Mouse (Mus musculus): Measurements from ENCODE around the gene Zmiz1. TPM values are rescaled to one million over a fixed set of nuclear protein-coding genes. Genes with fewer than 3 reads are reported as not detected.

Gene Zmiz1
- polyA plus RNA-seq, 1 experiment from 2014 or later: 91.0 TPM

DNA sequence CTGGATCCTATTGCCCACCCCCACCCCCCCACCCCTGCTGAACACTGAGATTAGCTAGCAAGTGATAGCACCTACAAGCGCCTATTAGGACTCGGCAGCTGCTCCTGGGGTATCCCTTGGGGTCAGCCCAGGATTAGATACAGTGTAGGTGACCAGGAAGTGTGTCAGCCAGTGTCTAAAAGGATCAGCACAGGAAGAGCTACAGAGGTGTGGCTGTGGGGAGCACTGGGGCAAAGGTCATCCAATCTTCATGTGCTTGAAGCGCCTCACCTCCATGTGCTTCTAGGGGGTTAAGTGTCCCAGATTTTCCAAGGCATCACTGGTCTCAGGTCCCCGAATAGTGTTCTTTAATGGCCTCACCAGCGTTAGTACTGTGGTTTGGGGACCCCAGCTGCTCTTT lies 33.0 kb downstream of the Zmiz1 start:
- H3K27ac ChIP-seq (replicated peaks; ENCODE audit: low read depth, low read length): no peak overlapping the region; the same call in 1 of the 2 replicates
- H3K4me1 ChIP-seq (ENCODE audit: control insufficient read depth, insufficient read depth, low read length): peaks cover 86% of the 10 kb centered on the region
- no peak overlapping the region for H3K4me3 ChIP-seq (replicated peaks; ENCODE audit: low read depth, low read length)
- no peak overlapping the region for H3K9ac ChIP-seq (replicated peaks; ENCODE audit: low read length)
- DNase-seq (no peak), ATAC-seq (ENCODE audit: low FRiP score, low TSS enrichment) (no peak)
- H3K27me3 ChIP-seq (ENCODE audit: control insufficient read depth, insufficient read depth, low read length): no peaks in the 10 kb centered on the region
- H3K4me2 ChIP-seq (ENCODE audit: low read length): no peak overlapping the region
- no peaks in the 10 kb centered on the region for H3K9me3 ChIP-seq (ENCODE audit: control insufficient read depth, low read length)
- no peaks in the 10 kb centered on the region for H3K36me3 ChIP-seq (ENCODE audit: control insufficient read depth, insufficient read depth, low read length)
- WGBS: 74% methylated on average over 5 of the region's 5 CpGs

DNA sequence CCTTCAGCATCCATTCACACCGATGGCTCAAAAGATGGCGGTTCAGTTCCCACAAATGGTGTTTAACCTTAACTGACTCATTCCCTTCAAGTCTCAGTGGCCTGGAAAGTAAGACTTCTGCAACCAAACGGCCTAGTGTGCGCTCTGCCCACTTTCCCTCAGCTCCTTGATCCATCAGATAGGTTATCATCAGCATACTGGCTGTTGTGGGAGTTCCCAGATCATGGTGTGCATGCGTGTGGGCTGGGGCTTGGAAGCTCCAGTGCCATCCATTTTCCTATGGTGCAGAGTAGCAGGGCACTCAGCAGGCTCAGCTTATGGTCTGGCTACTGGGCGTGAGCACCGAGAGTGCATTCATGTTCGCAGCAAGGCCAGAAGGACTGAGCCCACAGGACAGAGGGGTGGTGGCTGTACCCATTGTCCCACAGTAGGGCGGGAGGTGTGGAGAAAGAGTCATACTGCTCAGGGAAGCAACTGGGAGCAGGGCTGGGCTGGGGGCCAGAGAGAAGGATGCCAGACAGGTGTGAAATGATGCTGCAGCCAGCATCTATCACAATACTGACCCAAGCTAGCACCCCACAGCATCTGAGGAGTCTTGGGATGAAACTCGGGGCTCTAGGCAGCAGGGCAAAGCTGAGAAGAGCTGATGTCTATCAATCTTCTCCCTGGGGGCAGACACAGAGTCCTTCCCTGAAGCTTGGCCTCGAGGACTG lies 33.7 kb downstream of the Zmiz1 start:
- H3K4me2 ChIP-seq (ENCODE audit: low read length): peak overlapping the region; percentile 27
- no peaks in the 10 kb centered on the region for H3K36me3 ChIP-seq (ENCODE audit: control insufficient read depth, insufficient read depth, low read length)
- H3K27ac ChIP-seq (replicated peaks; ENCODE audit: low read depth, low read length): peak overlapping the region; percentile 80
- H3K9me3 ChIP-seq (ENCODE audit: control insufficient read depth, low read length): no peaks in the 10 kb centered on the region
- WGBS: 73% methylated on average over 11 of the region's 11 CpGs
- ATAC-seq (ENCODE audit: low FRiP score, low TSS enrichment) (no peak), DNase-seq (no peak)
- H3K4me3 ChIP-seq (replicated peaks; ENCODE audit: low read depth, low read length): no peak overlapping the region
- peaks cover 87% of the 10 kb centered on the region for H3K4me1 ChIP-seq (ENCODE audit: control insufficient read depth, insufficient read depth, low read length)
- no peaks in the 10 kb centered on the region for H3K27me3 ChIP-seq (ENCODE audit: control insufficient read depth, insufficient read depth, low read length)
- peak overlapping the region; percentile 39; the same call in 1 of the 2 replicates for H3K9ac ChIP-seq (replicated peaks; ENCODE audit: low read length)

- Histone ChIP-seq H3K9ac (replicated peaks; ENCODE audit: low read length) (peak overlapping the region; percentile 39; the same call in 1 of the 2 replicates), H3K4me1 (ENCODE audit: control insufficient read depth, insufficient read depth, low read length) (peaks cover 89% of the 10 kb centered on the region), H3K27me3 (ENCODE audit: control insufficient read depth, insufficient read depth, low read length) (no peaks in the 10 kb centered on the region), H3K9me3 (ENCODE audit: control insufficient read depth, low read length) (no peaks in the 10 kb centered on the region), H3K27ac (replicated peaks; ENCODE audit: low read depth, low read length) (peak overlapping the region; percentile 80), H3K4me2 (ENCODE audit: low read length) (peak overlapping the region; percentile 27), H3K36me3 (ENCODE audit: control insufficient read depth, insufficient read depth, low read length) (no peaks in the 10 kb centered on the region), H3K4me3 (replicated peaks; ENCODE audit: low read depth, low read length) (no peak overlapping the region)
- 41% methylated on average over 22 of the region's 22 CpGs for WGBS
- ATAC-seq (ENCODE audit: low FRiP score, low TSS enrichment) (peak; percentile 38; the same call in 1 of the 2 replicates), DNase-seq (peak; percentile 63)
Measured at GRCm38 (mm10) chr14:25493301-25494241, 34.6 kb downstream of the Zmiz1 start.

- 68% methylated on average over 3 of the region's 3 CpGs for WGBS
- no peak for DNase-seq
- Histone ChIP-seq H3K4me2 (ENCODE audit: low read length) (no peak overlapping the region), H3K9ac (replicated peaks; ENCODE audit: low read length) (no peak overlapping the region), H3K27ac (replicated peaks; ENCODE audit: low read depth, low read length) (peak overlapping the region; percentile 80; the same call in 1 of the 2 replicates), H3K27me3 (ENCODE audit: control insufficient read depth, insufficient read depth, low read length) (no peaks in the 10 kb centered on the region), H3K4me3 (replicated peaks; ENCODE audit: low read depth, low read length) (no peak overlapping the region), H3K4me1 (ENCODE audit: control insufficient read depth, insufficient read depth, low read length) (peaks cover 91% of the 10 kb centered on the region), H3K9me3 (ENCODE audit: control insufficient read depth, low read length) (no peaks in the 10 kb centered on the region), H3K36me3 (ENCODE audit: control insufficient read depth, insufficient read depth, low read length) (no peaks in the 10 kb centered on the region)
- no peak for ATAC-seq (ENCODE audit: low FRiP score, low TSS enrichment)
Measured at GRCm38 (mm10) chr14:25494778-25495177, 35.8 kb downstream of the Zmiz1 start.

GRCm38 (mm10) chr14:25496116-25496515 lies 37.1 kb downstream of the Zmiz1 start:
- peak overlapping the region; percentile 3; the same call in 1 of the 2 replicates for H3K27ac ChIP-seq (replicated peaks; ENCODE audit: low read depth, low read length)
- 62% methylated on average over 2 of the region's 2 CpGs for WGBS

GRCm38 (mm10) chr14:25496989-25497388 lies 38.0 kb downstream of the Zmiz1 start:
- H3K4me1 ChIP-seq (ENCODE audit: control insufficient read depth, insufficient read depth, low read length): peaks cover 97% of the 10 kb centered on the region
- no peaks in the 10 kb centered on the region for H3K36me3 ChIP-seq (ENCODE audit: control insufficient read depth, insufficient read depth, low read length)
- DNase-seq: no peak
- H3K4me2 ChIP-seq (ENCODE audit: low read length): no peak overlapping the region
- 0 out of 2 replicates have a peak overlapping the region, but pooled peaks have one; percentile 21 for H3K9ac ChIP-seq (replicated peaks; ENCODE audit: low read length)
- H3K27me3 ChIP-seq (ENCODE audit: control insufficient read depth, insufficient read depth, low read length): no peaks in the 10 kb centered on the region
- 75% methylated on average over 3 of the region's 3 CpGs for WGBS
- ATAC-seq (ENCODE audit: low FRiP score, low TSS enrichment): no peak
- peak overlapping the region; percentile 82; the same call in 1 of the 2 replicates for H3K27ac ChIP-seq (replicated peaks; ENCODE audit: low read depth, low read length)
- H3K9me3 ChIP-seq (ENCODE audit: control insufficient read depth, low read length): no peaks in the 10 kb centered on the region
- H3K4me3 ChIP-seq (replicated peaks; ENCODE audit: low read depth, low read length): no peak overlapping the region

More at GRCm38 (mm10) chr14:25496116-25496515, 37.1 kb downstream of the Zmiz1 start:
- Histone ChIP-seq H3K27me3 (ENCODE audit: control insufficient read depth, insufficient read depth, low read length) (no peaks in the 10 kb centered on the region), H3K9ac (replicated peaks; ENCODE audit: low read length) (no peak overlapping the region), H3K4me3 (replicated peaks; ENCODE audit: low read depth, low read length) (no peak overlapping the region), H3K9me3 (ENCODE audit: control insufficient read depth, low read length) (no peaks in the 10 kb centered on the region), H3K4me2 (ENCODE audit: low read length) (no peak overlapping the region), H3K36me3 (ENCODE audit: control insufficient read depth, insufficient read depth, low read length) (no peaks in the 10 kb centered on the region), H3K4me1 (ENCODE audit: control insufficient read depth, insufficient read depth, low read length) (peaks cover 97% of the 10 kb centered on the region)
- ATAC-seq (ENCODE audit: low FRiP score, low TSS enrichment) (no peak), DNase-seq (no peak)

DNA sequence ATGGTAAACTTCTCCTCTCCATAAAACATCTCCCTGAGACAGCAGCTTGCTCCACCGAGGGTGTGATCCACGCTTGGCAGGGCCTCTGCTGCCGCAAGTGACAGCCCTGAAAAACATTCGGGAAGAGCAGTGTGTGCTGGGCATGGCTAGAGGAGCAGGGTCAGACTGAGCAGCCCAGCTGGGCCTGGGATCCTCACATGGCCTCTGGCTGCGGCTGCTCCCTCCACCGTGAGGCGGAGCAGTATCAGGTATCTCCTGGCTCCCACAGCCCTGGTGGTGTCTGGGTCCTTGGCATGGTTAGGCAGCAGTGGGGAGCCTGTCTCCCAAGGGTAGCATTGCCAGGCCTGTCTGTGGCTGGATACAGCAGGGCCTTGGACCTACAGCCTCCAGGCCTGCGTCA lies 38.6 kb downstream of the Zmiz1 start:
- Histone ChIP-seq H3K4me2 (ENCODE audit: low read length) (no peak overlapping the region), H3K4me1 (ENCODE audit: control insufficient read depth, insufficient read depth, low read length) (peaks cover 94% of the 10 kb centered on the region), H3K9ac (replicated peaks; ENCODE audit: low read length) (peak overlapping the region; percentile 21; the same call in 1 of the 2 replicates), H3K27ac (replicated peaks; ENCODE audit: low read depth, low read length) (peak overlapping the region; percentile 82), H3K4me3 (replicated peaks; ENCODE audit: low read depth, low read length) (no peak overlapping the region), H3K9me3 (ENCODE audit: control insufficient read depth, low read length) (no peaks in the 10 kb centered on the region), H3K27me3 (ENCODE audit: control insufficient read depth, insufficient read depth, low read length) (no peaks in the 10 kb centered on the region), H3K36me3 (ENCODE audit: control insufficient read depth, insufficient read depth, low read length) (no peaks in the 10 kb centered on the region)
- DNase-seq (no peak), ATAC-seq (ENCODE audit: low FRiP score, low TSS enrichment) (no peak)
- WGBS: 35% methylated on average over 8 of the region's 8 CpGs

DNA sequence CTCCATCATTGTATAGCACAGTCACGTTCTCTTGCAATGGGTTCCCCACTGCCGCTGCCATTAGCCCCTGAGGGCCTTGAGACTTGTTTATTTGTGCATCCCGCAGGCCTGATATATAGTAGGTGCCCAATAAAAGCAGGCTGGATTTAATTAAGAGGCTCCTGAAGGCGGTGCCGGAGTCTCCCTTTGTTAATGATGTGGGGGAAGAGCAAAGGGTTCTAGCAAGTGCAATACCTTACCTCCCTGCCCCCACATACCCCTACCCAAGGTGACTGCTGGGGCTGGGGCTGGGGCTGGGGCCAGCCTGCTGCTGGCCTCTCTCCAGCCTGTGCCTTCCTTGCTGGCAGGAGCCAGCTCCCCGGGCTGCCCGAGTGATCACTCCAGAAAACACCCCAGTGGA lies 39.4 kb downstream of the Zmiz1 start:
- H3K27me3 ChIP-seq (ENCODE audit: control insufficient read depth, insufficient read depth, low read length): no peaks in the 10 kb centered on the region
- no peak overlapping the region for H3K4me3 ChIP-seq (replicated peaks; ENCODE audit: low read depth, low read length)
- H3K4me2 ChIP-seq (ENCODE audit: low read length): peak overlapping the region; percentile 14; the same call in 1 of the 2 replicates
- 14% methylated on average over 7 of the region's 7 CpGs for WGBS
- no peak overlapping the region; the same call in 1 of the 2 replicates for H3K9ac ChIP-seq (replicated peaks; ENCODE audit: low read length)
- H3K4me1 ChIP-seq (ENCODE audit: control insufficient read depth, insufficient read depth, low read length): peaks cover 86% of the 10 kb centered on the region
- ATAC-seq (ENCODE audit: low FRiP score, low TSS enrichment) (peak; percentile 13; the same call in 1 of the 2 replicates), DNase-seq (peak; percentile 53)
- no peaks in the 10 kb centered on the region for H3K9me3 ChIP-seq (ENCODE audit: control insufficient read depth, low read length)
- peaks cover 6% of the 10 kb centered on the region for H3K36me3 ChIP-seq (ENCODE audit: control insufficient read depth, insufficient read depth, low read length)
- H3K27ac ChIP-seq (replicated peaks; ENCODE audit: low read depth, low read length): peak overlapping the region; percentile 82

Measured in midbrain, embryonic 14.5 days (tissue).